Comparison of ENCODE assay signal across 8 mouse cellular contexts in the genomic region with DNA sequence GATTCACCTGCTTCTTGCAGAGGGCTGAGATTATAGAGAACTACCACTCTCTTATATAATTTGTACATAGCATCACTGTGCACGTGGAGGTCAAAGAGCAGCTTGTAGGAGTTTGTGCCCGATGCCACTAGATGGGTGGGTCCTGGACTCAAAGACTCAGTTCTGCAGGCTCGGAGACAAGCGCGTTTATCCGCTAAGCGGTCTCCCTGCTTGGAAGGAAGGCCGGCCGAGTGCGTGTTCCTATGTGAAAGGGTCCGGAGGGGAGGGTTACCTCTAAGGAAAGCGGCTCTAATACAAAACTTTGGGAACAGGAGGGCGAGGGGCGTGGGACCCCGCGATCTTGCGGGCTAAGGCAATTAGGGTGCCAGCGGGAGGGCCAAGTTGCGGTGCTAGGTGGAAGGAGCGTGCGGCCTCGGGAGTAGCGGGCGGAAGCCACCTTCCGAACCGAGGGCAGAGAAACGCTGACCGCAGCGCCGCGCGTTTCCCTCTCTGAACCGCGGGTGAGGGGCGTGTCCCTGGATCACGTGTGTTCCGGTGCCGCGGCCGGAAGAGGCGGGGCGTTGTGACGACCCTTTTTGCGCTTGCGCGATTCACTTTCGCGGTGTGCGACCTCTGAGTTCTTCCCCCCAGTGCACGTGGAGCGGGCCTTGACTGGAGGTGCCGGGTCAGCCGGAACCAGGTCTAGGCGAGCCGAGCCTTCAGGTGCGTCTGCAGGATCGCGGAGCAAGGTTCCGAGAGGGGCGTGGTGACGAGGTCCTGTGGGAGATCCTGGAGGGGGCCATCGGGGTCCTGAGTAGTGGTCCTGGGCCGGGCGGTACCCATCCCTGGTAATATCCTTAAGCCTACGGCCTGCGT. TPM values are rescaled to one million over a fixed set of nuclear protein-coding genes. Genes with fewer than 3 reads are reported as not detected.
DNase-seq lines count a peak whose midpoint lies in the region; ATAC-seq and TF ChIP-seq lines count a peak whose summit lies in the region.

Gene Nop2, plus strand, starts transcription at position 608 of the 855 bp plus-strand sequence.

- H3K79me2 ChIP-seq in heart, adult 2 months (replicated peaks; ENCODE audit: control insufficient read depth, insufficient read depth, low read length) = no peaks in the 10 kb centered on the region

- H3K9ac ChIP-seq in embryonic facial prominence, embryonic 13.5 days = peak within 1 kb of the TSS; percentile 79
- H3K9ac ChIP-seq in heart, adult 2 months (ENCODE audit: low read depth, low read length) = peak within 1 kb of the TSS; percentile 94

- no peaks in the 10 kb centered on the region for H3K27me3 ChIP-seq in embryonic facial prominence, embryonic 13.5 days
- no peaks in the 10 kb centered on the region for H3K27me3 ChIP-seq in heart, adult 2 months (ENCODE audit: control insufficient read depth, insufficient read depth, low read length)

- peak; percentile 87 for TF ChIP-seq POLR2A in heart, adult 2 months (IDR thresholded peaks at IDR 0.05; ENCODE audit: insufficient read depth, low read depth, low read length)

- whole genome bisulfite sequencing in embryonic facial prominence, embryonic 13.5 days = under 1% methylated on average over 66 of the region's 66 CpGs
- WGBS in heart, adult 2 months = under 1% methylated on average over 66 of the region's 66 CpGs

- peak within 1 kb of the TSS; percentile 68 for H3K4me3 ChIP-seq in embryonic facial prominence, embryonic 13.5 days
- peak within 1 kb of the TSS; percentile 68 for H3K4me3 ChIP-seq in heart, adult 2 months

- H3K9me3 ChIP-seq in embryonic facial prominence, embryonic 13.5 days = no peaks in the 10 kb centered on the region

- 0 out of 2 replicates have a peak, but pooled peaks have one; percentile 24 for TF ChIP-seq EP300 in heart, adult 2 months (IDR thresholded peaks at IDR 0.05; ENCODE audit: insufficient read depth, low read depth, low read length)

- peak within 1 kb of the TSS; percentile 86 for H3K4me2 ChIP-seq in embryonic facial prominence, embryonic 13.5 days

- DNase-seq in 3T3-L1 (ENCODE audit: low read depth, low spot score) = peak; percentile 97
- DNase-seq in adrenal gland, postnatal 36 days = peak; percentile 90 to 93
- peak; percentile 90 to 91 for DNase-seq in heart, adult 2 months
- peak; percentile 88 to 89 for DNase-seq in kidney, adult 8-10 months
- peak; percentile 95 for DNase-seq in liver
- DNase-seq in spleen, postnatal 4 days (ENCODE audit: low spot score in 2 of 2) = peak; percentile 88 to 93

- peaks cover 70% of the 10 kb centered on the region for H3K36me3 ChIP-seq in embryonic facial prominence, embryonic 13.5 days
- H3K36me3 ChIP-seq in heart, adult 2 months (ENCODE audit: control insufficient read depth, insufficient read depth, low read length) = no peaks in the 10 kb centered on the region

- H3K27ac ChIP-seq in embryonic facial prominence, embryonic 13.5 days = peak within 1 kb of the TSS; percentile 92
- peak within 1 kb of the TSS; percentile 93 for H3K27ac ChIP-seq in heart, adult 2 months

- ATAC-seq in embryonic facial prominence, embryonic 13.5 days (ENCODE audit: insufficient number of reproducible peaks, insufficient read depth, low FRiP score, low TSS enrichment, low read depth) = peak; percentile 91
- peak; percentile 89 for ATAC-seq in monocyte, adult 5-6 weeks (replicated peaks; ENCODE audit: insufficient number of reproducible peaks, low FRiP score, low TSS enrichment, poor library complexity, severe bottlenecking)

- no peak for TF ChIP-seq CTCF in heart, adult 2 months (IDR thresholded peaks at IDR 0.05)

- peaks cover 16% of the 10 kb centered on the region for H3K4me1 ChIP-seq in embryonic facial prominence, embryonic 13.5 days
- peaks cover 1% of the 10 kb centered on the region; the same call in 1 of the 2 replicates for H3K4me1 ChIP-seq in heart, adult 2 months (ENCODE audit: control insufficient read depth, insufficient read depth, low read length)

- intact Hi-C loops in heart, adult 2 months (cut with DNase I) = no loop called here

RNA-seq across cellular contexts. Expression of gene Nop2, which starts in this region (rescaled TPM):
- 10 to 100 TPM; 39.5 to 64.3 TPM for total RNA-seq in adrenal gland, postnatal 36 days (2021)
- polyA plus RNA-seq in embryonic facial prominence, embryonic 13.5 days (2015; fragmentation: Nextera tagmentation; extraction: Ambion mirVana) = 62.5 and 69.3 TPM in 2 replicates
- 10 to 100 TPM; 18.9 to 20.3 TPM for total RNA-seq in heart, adult 2 months (2021)
- polyA plus RNA-seq in heart, adult 2 months (2012; rRNA removed) = 8.3 and 13.6 TPM in 2 replicates
- 15.9 to 23.8 TPM (median 23.2 TPM) in 3 replicates for total RNA-seq in monocyte, adult 5-6 weeks (2017)

Comparison
In these comparisons a context has a peak if more than half of its experiments do, and no peak if none do; other contexts are left out.
1. Peak in every context shown above with its lines: DNase-seq, ATAC-seq, H3K4me3 ChIP-seq and H3K27ac ChIP-seq.